Mouse (Mus musculus) lung, adult 2 months (tissue): ENCODE data around the gene Atxn2. TPM values are rescaled to one million over a fixed set of nuclear protein-coding genes. Genes with fewer than 3 reads are reported as not detected.

ENCODE experiments used
- DNase-seq: peaks from one replicate; pipeline ENCODE4 v3.0.0; 2022
- H3K4me1 ChIP-seq: fragments of 200-500 bp; 2 replicates; pipeline ENCODE4 v1.6.1; 2011; ENCODE audit warnings: low read length; ENCODE audit not compliant: control insufficient read depth, insufficient read depth
- H3K4me3 ChIP-seq: fragments of 200-500 bp; replicated peaks from 2 replicates; pipeline ENCODE3; 2011; ENCODE audit warnings: low read depth, mild to moderate bottlenecking, control low read depth, low read length; ENCODE audit errors: extremely low read depth
- CTCF ChIP-seq: fragments of 200-500 bp; IDR thresholded peaks from 2 replicates; pipeline ENCODE4 v1.5.1; 2011; ENCODE audit warnings: mild to moderate bottlenecking, low read length, control low read depth; ENCODE audit not compliant: insufficient read depth
- POLR2A ChIP-seq: fragments of 200-500 bp; IDR thresholded peaks from 2 replicates; pipeline ENCODE4 v1.6.1; 2011; ENCODE audit warnings: low read depth, mild to moderate bottlenecking, control low read depth, low read length, borderline replicate concordance; ENCODE audit errors: extremely low read depth
- WGBS: fragments of 180-500 bp; shearing (Covaris S2); methylation state at CpG from one replicate; pipeline ENCODE4 v1.1.7; 2018; 5-methylcytosine and 5-hydroxymethylcytosine counted together
- polyA plus RNA-seq: library from polyadenylated mRNA; depleted of rRNA; stranded (reverse); fragments of >200 nt; gene quantifications from 2 replicates; pipeline ENCODE4 v1.2.3, GENCODE M21; 2012; rRNA removed

Gene Atxn2
- polyA plus RNA-seq, 1 experiment, result 108 TPM

- Histone ChIP-seq H3K4me1 (peaks cover 9% of the 10 kb centered on the region), H3K4me3 (peak overlapping the region; percentile 51)
- peak; percentile 67 for DNase-seq
- 0 out of 2 replicates have a peak, but pooled peaks have one; percentile 35 for TF ChIP-seq POLR2A
- TF ChIP-seq CTCF, result peak; percentile 28
- 0% methylated on average over 17 of the region's 17 CpGs for WGBS
These were observed 136.9 kb downstream of the Atxn2 start for GRCm38 (mm10) chr5:121848035-121848519.

- Histone ChIP-seq H3K4me3 (peak within 1 kb of the TSS; percentile 96), H3K4me1 (peaks cover 13% of the 10 kb centered on the region)
- WGBS, result under 1% methylated on average over 42 of the region's 42 CpGs
- TF ChIP-seq POLR2A, result peak; percentile 81; the same call in 1 of the 2 replicates
- TF ChIP-seq CTCF, result no peak
- DNase-seq, result peak; percentile 92
These were observed 137.6 kb downstream of the Atxn2 start, which contains the start of gene Pheta1 for GRCm38 (mm10) chr5:121848743-121849142. Pheta1 (plus strand) TSS chr5:121848984.

- 29% methylated on average over 20 of the region's 20 CpGs for WGBS
- TF ChIP-seq CTCF, result 0 out of 2 replicates have a peak, but pooled peaks have one; percentile 4
- no peak for TF ChIP-seq POLR2A
- Histone ChIP-seq H3K4me1 (peaks cover 13% of the 10 kb centered on the region), H3K4me3 (peak overlapping the region; percentile 54)
- no peak for DNase-seq
These were observed 138.6 kb downstream of the Atxn2 start for GRCm38 (mm10) chr5:121849478-121850349.

GRCm38 (mm10) chr5:121853368-121854051 lies 142.4 kb downstream of the Atxn2 start:
- H3K4me1 ChIP-seq, result peaks cover 11% of the 10 kb centered on the region
- TF ChIP-seq CTCF, result no peak
- peak; percentile 34; the same call in 1 of the 2 replicates for TF ChIP-seq POLR2A
- H3K4me3 ChIP-seq, result no peak overlapping the region
- DNase-seq, result peak; percentile 79
- WGBS, result 53% methylated on average over 9 of the region's 9 CpGs

GRCm38 (mm10) chr5:121854768-121855167 lies 143.6 kb downstream of the Atxn2 start:
- no peak for DNase-seq
- H3K4me1 ChIP-seq, result peaks cover 11% of the 10 kb centered on the region
- 62% methylated on average over 10 of the region's 10 CpGs for WGBS
- no peak overlapping the region for H3K4me3 ChIP-seq
- no peak for TF ChIP-seq POLR2A
- no peak for TF ChIP-seq CTCF

GRCm38 (mm10) chr5:121856740-121857139 lies 145.6 kb downstream of the Atxn2 start:
- peaks cover 6% of the 10 kb centered on the region; the same call in 1 of the 2 replicates for H3K4me1 ChIP-seq
- no peak overlapping the region for H3K4me3 ChIP-seq
- TF ChIP-seq POLR2A, result no peak
- no peak for TF ChIP-seq CTCF
- WGBS, result 77% methylated on average over 11 of the region's 11 CpGs
- no peak for DNase-seq

GRCm38 (mm10) chr5:121858427-121858826 lies 147.3 kb downstream of the Atxn2 start:
- Histone ChIP-seq H3K4me1 (peaks cover 2% of the 10 kb centered on the region; the same call in 1 of the 2 replicates), H3K4me3 (no peak overlapping the region)
- TF ChIP-seq CTCF (no peak), POLR2A (no peak)
- no peak for DNase-seq
- 75% methylated on average over 12 of the region's 12 CpGs for WGBS

GRCm38 (mm10) chr5:121861964-121862363 lies 150.8 kb downstream of the Atxn2 start:
- DNase-seq, result no peak
- H3K4me1 ChIP-seq, result no peaks in the 10 kb centered on the region
- TF ChIP-seq POLR2A, result no peak
- no peak for TF ChIP-seq CTCF
- no peak overlapping the region for H3K4me3 ChIP-seq
- 40% methylated on average over 5 of the region's 5 CpGs for WGBS

GRCm38 (mm10) chr5:121864330-121864729 lies 153.2 kb downstream of the Atxn2 start:
- no peak overlapping the region for H3K4me3 ChIP-seq
- TF ChIP-seq CTCF (no peak), POLR2A (no peak)
- WGBS, result 11% methylated on average over 8 of the region's 11 CpGs

More at GRCm38 (mm10) chr5:121864330-121864729, 153.2 kb downstream of the Atxn2 start:
- H3K4me1 ChIP-seq, result no peaks in the 10 kb centered on the region
- no peak for DNase-seq

Other genes starting within 250 kb of the Atxn2 start
- not detected in 2 replicates for gene Adam1b, start 207.9 kb upstream of the Atxn2 start, polyA plus RNA-seq
- gene Adam1a, start 165.9 kb upstream of the Atxn2 start, polyA plus RNA-seq, result 4.4 and 5.7 TPM in 2 replicates
- gene Gm42878, start 165.9 kb upstream of the Atxn2 start, polyA plus RNA-seq, result 0.28 TPM in 1 of 2 replicates, not detected in the other
- gene Mapkapk5, start 165.4 kb upstream of the Atxn2 start, polyA plus RNA-seq, result 20.6 and 36.8 TPM in 2 replicates
- gene Aldh2, start 117.5 kb upstream of the Atxn2 start, polyA plus RNA-seq, result 1,209 and 1,438 TPM in 2 replicates
- gene Acad12, start 92.4 kb upstream of the Atxn2 start, polyA plus RNA-seq, result 10.1 and 10.3 TPM in 2 replicates
- gene Acad10, start 50.8 kb upstream of the Atxn2 start, polyA plus RNA-seq, result 6.1 and 7.0 TPM in 2 replicates
- gene Brap, start 50.8 kb upstream of the Atxn2 start, polyA plus RNA-seq, result 28.8 and 30.6 TPM in 2 replicates
- gene Sh2b3, start 126.3 kb downstream of the Atxn2 start, polyA plus RNA-seq, result 58.8 and 106 TPM in 2 replicates
- 20.4 and 25.3 TPM in 2 replicates for gene Pheta1, start 137.6 kb downstream of the Atxn2 start, polyA plus RNA-seq